Mouse (Mus musculus): ENCODE measurements around the gene Pgp. TPM values are rescaled to one million over a fixed set of nuclear protein-coding genes. Genes with fewer than 3 reads are reported as not detected.

Gene Pgp
- total RNA-seq, 1 experiment from 2014 or later: 71.8 TPM

Other genes with a start within 250 kb of the Pgp start
- 8.9 and 10.1 TPM in 2 replicates for gene Tedc2, start 249.5 kb upstream of the Pgp start, total RNA-seq (2021)
- gene Ccnf, start 218.9 kb upstream of the Pgp start, total RNA-seq (2021): 8.3 and 9.6 TPM in 2 replicates
- 0.12 TPM in 1 of 2 replicates, not detected in the other for gene Abca17, start 119.3 kb upstream of the Pgp start, total RNA-seq (2021)
- 23.8 and 28.1 TPM in 2 replicates for gene Abca3, start 118.4 kb upstream of the Pgp start, total RNA-seq (2021)
- gene Rnps1, start 55.8 kb upstream of the Pgp start, total RNA-seq (2021): 72.0 and 76.1 TPM in 2 replicates
- gene Eci1, start 43.8 kb upstream of the Pgp start, total RNA-seq (2021): 228 and 261 TPM in 2 replicates
- gene Dnase1l2, start 27.3 kb upstream of the Pgp start, total RNA-seq (2021): 2.7 and 3.5 TPM in 2 replicates
- gene E4f1, start 79 bp upstream of the Pgp start, total RNA-seq (2021): 21.7 and 33.7 TPM in 2 replicates
- 0.85 and 0.95 TPM in 2 replicates for gene Bricd5, start 3.5 kb downstream of the Pgp start, total RNA-seq (2021)
- gene Mlst8, start 8.7 kb downstream of the Pgp start, total RNA-seq (2021): 29.7 and 37.3 TPM in 2 replicates
- 26.2 and 60.8 TPM in 2 replicates for gene Caskin1, start 18.2 kb downstream of the Pgp start, total RNA-seq (2021)
- gene Traf7, start 57.5 kb downstream of the Pgp start, total RNA-seq (2021): 105 and 133 TPM in 2 replicates
- gene Rab26, start 63.8 kb downstream of the Pgp start, total RNA-seq (2021): 1.3 and 1.4 TPM in 2 replicates
- gene Pkd1, start 79.4 kb downstream of the Pgp start, total RNA-seq (2021): 45.2 and 65.8 TPM in 2 replicates
- gene Tsc2, start 162.2 kb downstream of the Pgp start, total RNA-seq (2021): 108 and 138 TPM in 2 replicates
- 7.2 and 12.6 TPM in 2 replicates for gene Nthl1, start 162.3 kb downstream of the Pgp start, total RNA-seq (2021)
- 53.4 and 63.5 TPM in 2 replicates for gene Slc9a3r2, start 179.9 kb downstream of the Pgp start, total RNA-seq (2021)
- gene Npw, start 188.1 kb downstream of the Pgp start, total RNA-seq (2021): not detected in 2 replicates
- gene Zfp598, start 199.3 kb downstream of the Pgp start, total RNA-seq (2021): 53.9 and 54.7 TPM in 2 replicates
- gene Syngr3, start 219.6 kb downstream of the Pgp start, total RNA-seq (2021): 1.2 and 2.1 TPM in 2 replicates
- gene Gfer, start 225.8 kb downstream of the Pgp start, total RNA-seq (2021): 30.5 and 33.5 TPM in 2 replicates
- gene Noxo1, start 225.8 kb downstream of the Pgp start, total RNA-seq (2021): 4.5 and 6.5 TPM in 2 replicates
- 33.3 and 39.6 TPM in 2 replicates for gene Tbl3, start 237.3 kb downstream of the Pgp start, total RNA-seq (2021)
- 0.27 and 0.81 TPM in 2 replicates for gene Rnf151, start 247.7 kb downstream of the Pgp start, total RNA-seq (2021)
- gene Rps2, start 247.7 kb downstream of the Pgp start, total RNA-seq (2021): 579 and 669 TPM in 2 replicates